Mouse (Mus musculus): Measurements from ENCODE around the gene Dlg2. TPM values are rescaled to one million over a fixed set of nuclear protein-coding genes. Genes with fewer than 3 reads are reported as not detected.

Dlg2 gene
- polyA plus RNA-seq, 1 experiment from 2014 or later = 4.1 TPM

DNA sequence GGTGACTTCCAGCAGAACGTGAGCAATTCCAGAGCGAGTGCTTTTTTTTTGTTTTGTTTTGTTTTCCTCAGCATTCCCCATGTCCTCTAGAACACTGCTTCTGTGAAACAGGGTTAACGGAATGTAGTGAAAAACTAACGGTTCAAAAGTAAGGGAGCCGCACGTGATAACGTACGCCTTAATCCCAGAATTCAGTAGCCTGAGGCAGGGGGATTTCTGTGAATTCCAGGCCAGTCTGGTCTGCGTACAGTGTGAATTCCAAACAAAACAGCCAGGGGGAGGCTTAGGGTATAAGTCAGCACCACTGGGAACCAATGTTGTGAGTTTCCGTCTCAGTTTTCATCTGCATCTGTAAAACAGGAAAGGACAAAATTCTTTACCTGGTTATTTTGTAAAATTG is 19.0 kb upstream of the Dlg2 start:
- H3K36me3 ChIP-seq = peaks cover 3% of the 10 kb centered on the region; the same call in 1 of the 2 replicates
- H3K4me3 ChIP-seq (replicated peaks) = peak overlapping the region; percentile 88
- H3K27me3 ChIP-seq (replicated peaks) = no peaks in the 10 kb centered on the region
- H3K4me2 ChIP-seq = peak overlapping the region; percentile 82
- H3K27ac ChIP-seq = peak overlapping the region; percentile 93
- ATAC-seq (ENCODE audit: insufficient read depth, low FRiP score, low read depth) = peak; percentile 19; the same call in 1 of the 2 replicates
- WGBS = 10% methylated on average over 10 of the region's 10 CpGs
- H3K9ac ChIP-seq = peak overlapping the region; percentile 68
- H3K4me1 ChIP-seq = peaks cover 6% of the 10 kb centered on the region; the same call in 1 of the 2 replicates
- no peaks in the 10 kb centered on the region for H3K9me3 ChIP-seq

DNA sequence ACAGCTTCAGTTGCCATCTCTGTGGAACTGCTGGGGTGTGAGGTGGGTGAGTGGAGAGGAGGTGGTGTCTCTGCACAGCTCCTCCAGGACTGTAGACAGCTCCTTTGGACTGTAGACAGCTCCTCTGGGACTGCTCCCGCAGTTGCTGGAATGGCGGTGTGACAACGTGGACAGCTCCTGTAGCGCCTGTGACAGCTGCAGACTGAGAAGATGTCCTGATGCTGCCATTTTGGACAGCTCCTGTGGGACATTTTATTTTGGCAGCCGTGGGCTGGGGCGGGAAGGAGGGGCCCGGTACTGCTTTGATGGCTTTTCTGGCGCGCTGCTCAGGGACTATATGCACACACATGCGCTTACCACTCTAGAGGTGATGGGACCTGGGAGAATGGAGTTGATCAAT is 16.1 kb upstream of the Dlg2 start:
- no peak for ATAC-seq (ENCODE audit: insufficient read depth, low FRiP score, low read depth)
- Histone ChIP-seq H3K9ac (no peak overlapping the region), H3K4me2 (no peak overlapping the region), H3K4me3 (replicated peaks) (no peak overlapping the region), H3K9me3 (no peaks in the 10 kb centered on the region), H3K36me3 (no peaks in the 10 kb centered on the region), H3K4me1 (peaks cover 6% of the 10 kb centered on the region; the same call in 1 of the 2 replicates), H3K27me3 (replicated peaks) (no peaks in the 10 kb centered on the region), H3K27ac (no peak overlapping the region)
- 43% methylated on average over 10 of the region's 10 CpGs for WGBS

DNA sequence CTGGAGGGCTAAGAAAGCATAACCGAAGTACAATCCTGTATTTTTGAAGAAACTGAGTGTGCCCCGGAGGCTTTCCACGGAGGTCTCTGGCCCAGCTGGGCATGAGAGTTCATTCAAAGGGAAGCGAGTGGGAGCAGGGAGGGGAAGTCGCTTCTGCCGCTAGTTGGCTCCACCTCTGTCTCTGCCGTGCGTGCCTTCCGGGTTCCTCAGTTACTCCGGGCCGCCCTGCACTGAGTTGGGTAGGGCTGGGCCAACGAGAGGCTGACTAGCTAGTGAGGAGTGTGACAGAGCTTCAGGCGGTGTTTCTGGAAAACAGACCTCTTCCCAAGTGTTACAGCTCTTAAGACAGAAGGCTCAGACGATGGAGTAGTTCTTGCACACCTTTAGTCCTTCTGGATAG is 15.5 kb upstream of the Dlg2 start:
- no peak overlapping the region for H3K27ac ChIP-seq
- H3K27me3 ChIP-seq (replicated peaks) = no peaks in the 10 kb centered on the region
- H3K4me1 ChIP-seq = peaks cover 3% of the 10 kb centered on the region; the same call in 1 of the 2 replicates
- H3K4me3 ChIP-seq (replicated peaks) = no peak overlapping the region
- H3K9ac ChIP-seq = no peak overlapping the region
- H3K9me3 ChIP-seq = no peaks in the 10 kb centered on the region
- ATAC-seq (ENCODE audit: insufficient read depth, low FRiP score, low read depth) = no peak
- H3K4me2 ChIP-seq = 0 out of 2 replicates have a peak overlapping the region, but pooled peaks have one; percentile 16
- no peaks in the 10 kb centered on the region for H3K36me3 ChIP-seq
- WGBS = 18% methylated on average over 14 of the region's 14 CpGs

DNA sequence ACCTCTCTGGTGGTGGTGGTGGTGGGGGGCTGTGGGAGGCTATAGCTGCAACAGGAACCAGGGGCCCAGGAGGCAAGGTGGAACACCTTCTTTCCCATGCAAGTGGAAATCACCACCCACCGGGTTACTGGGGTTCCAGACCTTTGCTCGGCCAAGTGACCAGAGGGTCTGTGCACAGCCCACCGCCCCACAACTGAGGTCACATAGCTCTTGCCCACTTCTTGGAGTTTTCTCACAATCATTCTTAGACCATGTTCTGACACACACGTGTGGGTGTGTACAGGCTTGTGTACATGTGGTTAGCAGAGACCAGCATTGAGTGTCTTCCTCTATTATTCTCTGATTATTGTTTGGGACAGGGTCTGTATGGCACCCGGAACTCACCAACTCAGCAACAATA is 15.0 kb upstream of the Dlg2 start:
- Histone ChIP-seq H3K36me3 (no peaks in the 10 kb centered on the region), H3K27me3 (replicated peaks) (no peaks in the 10 kb centered on the region), H3K9ac (no peak overlapping the region), H3K9me3 (no peaks in the 10 kb centered on the region), H3K27ac (no peak overlapping the region), H3K4me2 (no peak overlapping the region), H3K4me3 (replicated peaks) (no peak overlapping the region), H3K4me1 (no peaks in the 10 kb centered on the region)
- no peak for ATAC-seq (ENCODE audit: insufficient read depth, low FRiP score, low read depth)
- 84% methylated on average over 5 of the region's 5 CpGs for WGBS

DNA sequence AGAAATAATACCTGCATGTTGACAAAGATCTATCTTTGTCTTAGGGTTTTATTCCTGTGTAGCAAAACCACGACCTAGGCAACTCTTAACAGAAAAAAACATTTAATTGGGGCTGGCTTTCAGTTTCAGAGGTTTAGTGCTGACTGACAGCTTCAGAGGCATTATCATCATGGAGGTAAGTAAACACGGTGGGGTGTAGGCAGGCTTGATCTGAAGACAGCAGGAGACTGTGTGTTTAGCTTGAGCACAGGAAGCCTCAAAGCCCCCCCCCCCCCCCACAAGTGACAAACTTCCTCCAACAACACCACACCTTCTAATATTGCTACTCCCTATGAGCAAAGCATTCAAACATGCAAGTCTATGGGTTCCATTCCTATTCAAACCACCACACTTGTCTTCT is 3.0 kb upstream of the Dlg2 start:
- no peaks in the 10 kb centered on the region for H3K36me3 ChIP-seq
- H3K9me3 ChIP-seq = no peaks in the 10 kb centered on the region
- H3K4me3 ChIP-seq (replicated peaks) = no peak overlapping the region
- no peak overlapping the region for H3K27ac ChIP-seq
- no peaks in the 10 kb centered on the region for H3K27me3 ChIP-seq (replicated peaks)
- ATAC-seq (ENCODE audit: insufficient read depth, low FRiP score, low read depth) = no peak
- WGBS = 59% methylated on average over 2 of the region's 2 CpGs
- no peaks in the 10 kb centered on the region; the same call in 1 of the 2 replicates for H3K4me1 ChIP-seq
- H3K9ac ChIP-seq = no peak overlapping the region
- H3K4me2 ChIP-seq = no peak overlapping the region

DNA sequence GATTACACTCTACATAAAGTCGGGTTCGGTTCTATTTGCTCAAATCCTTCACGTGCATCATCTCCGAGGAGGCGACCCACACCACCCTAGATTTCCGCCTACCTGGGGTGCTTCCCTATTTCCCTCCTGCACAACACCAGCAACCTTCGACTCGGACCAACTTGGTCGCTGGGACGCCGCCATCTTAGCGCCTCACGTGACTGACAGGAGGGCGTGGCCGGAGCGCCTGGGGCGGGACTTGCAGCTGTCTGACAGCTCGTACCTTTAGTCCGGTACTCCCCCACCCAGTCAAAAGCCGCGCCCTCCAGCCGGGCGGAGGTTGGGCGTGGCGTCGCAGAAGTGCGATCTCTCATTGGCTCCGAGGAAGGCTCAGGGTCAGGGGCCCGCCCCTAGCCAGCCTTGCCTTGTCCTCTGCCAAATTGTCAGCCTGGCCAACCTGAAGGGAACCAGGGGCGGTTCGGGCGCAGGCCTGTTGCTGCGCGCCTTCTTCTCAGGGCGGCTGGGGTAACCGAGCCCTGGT is 619 bp upstream of the Dlg2 start, which contains the start of gene Tmem126b:
TSS of gene Tmem126b (minus strand) at position 209 of the 520 bp plus-strand sequence.
- no peaks in the 10 kb centered on the region; the same call in 1 of the 2 replicates for H3K4me1 ChIP-seq

GRCm38 (mm10) chr7:90482607-90483006 is 6.1 kb downstream of the Dlg2 start:
- Histone ChIP-seq H3K4me2 (no peak overlapping the region), H3K36me3 (no peaks in the 10 kb centered on the region), H3K4me1 (no peaks in the 10 kb centered on the region), H3K9me3 (no peaks in the 10 kb centered on the region), H3K9ac (no peak overlapping the region), H3K27ac (no peak overlapping the region), H3K4me3 (replicated peaks) (no peak overlapping the region), H3K27me3 (replicated peaks) (no peaks in the 10 kb centered on the region)
- 91% methylated on average over 2 of the region's 2 CpGs for WGBS
- ATAC-seq (ENCODE audit: insufficient read depth, low FRiP score, low read depth) = no peak

More for the DNA sequence above, 619 bp upstream of the Dlg2 start, which contains the start of gene Tmem126b:
- Histone ChIP-seq H3K27me3 (replicated peaks) (no peaks in the 10 kb centered on the region), H3K9me3 (no peaks in the 10 kb centered on the region), H3K9ac (peak within 1 kb of the TSS; percentile 59), H3K4me2 (peak within 1 kb of the TSS; percentile 96), H3K36me3 (no peaks in the 10 kb centered on the region), H3K27ac (peak within 1 kb of the TSS; percentile 71), H3K4me3 (replicated peaks) (peak within 1 kb of the TSS; percentile 69)
- peak; percentile 100 for ATAC-seq (ENCODE audit: insufficient read depth, low FRiP score, low read depth)
- WGBS = under 1% methylated on average over 36 of the region's 36 CpGs

- H3K36me3 ChIP-seq = no peaks in the 10 kb centered on the region
- H3K9ac ChIP-seq = no peak overlapping the region
- no peaks in the 10 kb centered on the region for H3K4me1 ChIP-seq
- no peak for ATAC-seq (ENCODE audit: insufficient read depth, low FRiP score, low read depth)
- H3K4me3 ChIP-seq (replicated peaks) = no peak overlapping the region
- WGBS = 65% methylated on average over 3 of the region's 3 CpGs
- no peaks in the 10 kb centered on the region for H3K9me3 ChIP-seq
- no peak overlapping the region for H3K27ac ChIP-seq
- no peaks in the 10 kb centered on the region for H3K27me3 ChIP-seq (replicated peaks)
- no peak overlapping the region for H3K4me2 ChIP-seq
Observed at GRCm38 (mm10) chr7:90508124-90508523, 31.7 kb downstream of the Dlg2 start.

GRCm38 (mm10) chr7:90512293-90512692 is 35.8 kb downstream of the Dlg2 start:
- no peaks in the 10 kb centered on the region for H3K4me1 ChIP-seq
- H3K9ac ChIP-seq = no peak overlapping the region
- no peak overlapping the region for H3K4me3 ChIP-seq (replicated peaks)
- H3K27me3 ChIP-seq (replicated peaks) = no peaks in the 10 kb centered on the region
- ATAC-seq (ENCODE audit: insufficient read depth, low FRiP score, low read depth) = no peak
- H3K36me3 ChIP-seq = no peaks in the 10 kb centered on the region
- H3K27ac ChIP-seq = no peak overlapping the region
- no peak overlapping the region for H3K4me2 ChIP-seq
- H3K9me3 ChIP-seq = no peaks in the 10 kb centered on the region

DNA sequence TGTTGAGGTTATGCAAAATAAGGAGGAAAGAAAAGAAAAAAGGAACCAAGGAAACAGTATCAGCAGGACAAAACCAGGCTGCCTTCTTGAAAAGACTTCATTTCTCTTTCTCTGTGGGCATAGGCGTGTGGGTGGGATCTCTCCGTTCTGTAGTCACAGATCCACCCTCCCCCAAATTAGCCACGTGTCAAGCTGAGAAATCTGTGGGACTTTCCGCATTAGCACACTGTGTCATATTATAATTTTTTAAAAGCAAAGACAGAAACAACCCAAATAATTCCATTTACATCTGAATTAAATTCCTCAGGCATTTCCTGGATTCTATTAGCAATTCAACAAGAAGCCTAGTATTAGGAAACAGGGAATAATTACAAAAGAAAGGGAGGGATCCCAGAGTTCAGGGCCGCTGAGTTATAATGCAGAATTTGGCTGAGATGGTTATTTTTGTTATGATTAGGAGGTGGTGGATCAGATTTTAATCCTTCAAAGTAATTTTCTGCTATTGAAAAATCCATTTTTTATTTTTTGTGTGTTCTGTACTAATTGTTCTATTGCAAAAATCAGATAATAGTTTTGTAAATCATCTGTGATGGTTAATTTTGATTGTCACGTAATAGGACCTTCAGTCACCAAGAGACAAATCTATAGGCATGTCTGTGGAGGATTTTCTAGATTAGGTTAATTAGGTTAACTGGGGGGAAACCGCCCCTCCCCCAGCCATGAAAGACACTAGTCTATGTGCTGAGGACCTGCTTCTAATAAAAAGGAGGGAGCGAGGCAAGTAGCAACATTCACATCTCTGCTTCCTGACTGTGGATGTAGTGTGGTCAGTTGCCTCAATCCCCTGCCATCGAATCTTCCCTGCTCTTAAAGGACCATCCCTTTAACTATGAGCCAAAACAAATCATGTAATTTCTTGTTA is 63.3 kb downstream of the Dlg2 start:
- Histone ChIP-seq H3K27me3 (replicated peaks) (no peaks in the 10 kb centered on the region), H3K36me3 (no peaks in the 10 kb centered on the region), H3K9ac (no peak overlapping the region), H3K4me3 (replicated peaks) (no peak overlapping the region), H3K27ac (no peak overlapping the region), H3K4me1 (no peaks in the 10 kb centered on the region), H3K9me3 (no peaks in the 10 kb centered on the region), H3K4me2 (no peak overlapping the region)
- ATAC-seq (ENCODE audit: insufficient read depth, low FRiP score, low read depth) = no peak
- WGBS = 51% methylated on average over 9 of the region's 9 CpGs

DNA sequence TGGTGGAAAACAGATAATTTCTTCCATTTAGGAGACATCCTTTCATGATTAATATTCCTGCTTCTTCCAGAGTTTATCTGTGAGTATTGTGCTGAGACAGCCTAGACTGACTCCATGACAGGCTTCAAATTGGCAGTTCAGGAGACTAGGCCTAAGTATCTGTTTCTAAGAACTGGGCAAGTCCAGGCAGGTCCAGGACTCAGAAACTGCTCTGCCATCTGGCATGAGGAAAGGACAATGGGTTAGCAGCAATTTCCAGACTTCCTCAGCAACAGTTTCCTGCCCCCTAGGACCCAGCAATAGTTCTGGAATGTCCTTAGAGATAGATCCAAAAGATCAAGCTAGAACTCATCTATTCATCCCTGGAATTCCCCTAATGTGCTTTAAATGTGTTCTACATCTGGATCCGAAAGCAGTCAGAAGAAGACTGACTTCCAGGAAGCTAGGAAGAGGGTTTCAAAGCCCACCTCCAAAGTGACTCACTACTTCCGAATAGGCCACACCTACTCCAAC is 64.4 kb downstream of the Dlg2 start:
- Histone ChIP-seq H3K9ac (no peak overlapping the region), H3K36me3 (no peaks in the 10 kb centered on the region), H3K4me1 (no peaks in the 10 kb centered on the region), H3K27ac (no peak overlapping the region), H3K9me3 (no peaks in the 10 kb centered on the region), H3K27me3 (replicated peaks) (no peaks in the 10 kb centered on the region), H3K4me3 (replicated peaks) (no peak overlapping the region), H3K4me2 (no peak overlapping the region)
- ATAC-seq (ENCODE audit: insufficient read depth, low FRiP score, low read depth) = no peak
- WGBS = 68% methylated on average over 2 of the region's 2 CpGs

DNA sequence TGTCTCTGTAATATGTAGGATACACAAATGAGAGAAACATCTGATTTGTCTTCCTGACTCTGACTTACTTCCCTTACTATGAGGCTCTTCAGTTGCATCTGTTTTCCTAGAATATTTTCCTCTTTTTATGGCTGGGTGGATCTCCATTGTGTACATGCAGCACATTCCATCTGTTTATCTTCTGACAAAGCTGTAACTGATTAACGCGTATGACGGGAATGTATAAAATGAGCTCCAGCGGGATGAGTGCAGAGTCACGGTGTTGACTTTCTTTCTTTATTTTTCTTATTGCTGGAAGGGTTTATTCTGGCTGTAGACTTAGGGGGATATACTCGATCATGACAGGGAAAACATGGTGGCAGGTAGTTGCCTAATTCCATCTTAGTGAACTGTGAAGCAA is 76.9 kb downstream of the Dlg2 start:
- no peak for ATAC-seq (ENCODE audit: insufficient read depth, low FRiP score, low read depth)

More for the DNA sequence above, 76.9 kb downstream of the Dlg2 start:
- 56% methylated on average over 6 of the region's 6 CpGs for WGBS
- no peak overlapping the region for H3K9ac ChIP-seq
- no peak overlapping the region for H3K4me3 ChIP-seq (replicated peaks)
- no peaks in the 10 kb centered on the region for H3K9me3 ChIP-seq
- no peaks in the 10 kb centered on the region for H3K27me3 ChIP-seq (replicated peaks)
- H3K4me1 ChIP-seq = no peaks in the 10 kb centered on the region
- H3K4me2 ChIP-seq = no peak overlapping the region
- no peak overlapping the region for H3K27ac ChIP-seq
- no peaks in the 10 kb centered on the region for H3K36me3 ChIP-seq
